Comparison of ENCODE assay signal across 8 mouse cellular contexts in the genomic region with DNA sequence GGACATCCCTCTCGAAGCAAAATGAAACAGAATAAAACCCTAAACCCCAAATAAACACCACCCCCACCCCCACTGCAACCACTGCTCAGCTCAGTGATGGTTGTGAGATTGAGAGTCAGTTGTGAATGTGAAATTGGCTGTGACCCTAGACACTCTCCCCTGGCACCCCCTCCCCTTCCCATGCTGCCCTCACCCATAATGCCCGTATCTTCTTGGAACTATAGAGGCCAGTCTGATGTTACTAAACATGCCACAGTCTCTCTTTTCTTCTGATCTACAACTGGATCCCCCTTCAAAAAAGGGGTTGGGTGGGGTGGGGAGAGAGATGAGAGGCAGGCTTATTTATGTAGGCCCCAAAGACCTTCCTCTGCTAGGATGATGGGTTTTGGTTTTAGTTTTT.
DNase-seq lines count a peak whose midpoint lies in the region; ATAC-seq lines count a peak whose summit lies in the region.

No protein-coding gene starts in this region.

- no peaks in the 10 kb centered on the region for H3K36me3 ChIP-seq in heart, embryonic 10.5 days
- H3K36me3 ChIP-seq in hindbrain, embryonic 12.5 days: no peaks in the 10 kb centered on the region
- no peaks in the 10 kb centered on the region for H3K36me3 ChIP-seq in liver, embryonic 16.5 days (ENCODE audit: control insufficient read depth, insufficient read depth)

- ATAC-seq in hindbrain, embryonic 12.5 days (ENCODE audit: low FRiP score): no peak; the same call in 1 of the 2 replicates
- no peak for ATAC-seq in liver, embryonic 16.5 days (ENCODE audit: low read depth)

- H3K4me3 ChIP-seq in heart, embryonic 10.5 days: peak overlapping the region; percentile 19; the same call in 1 of the 2 replicates
- no peak overlapping the region for H3K4me3 ChIP-seq in brown adipose tissue, adult 24 weeks (ENCODE audit: insufficient read depth, low read depth, low read length)
- 0 out of 2 replicates have a peak overlapping the region, but pooled peaks have one; percentile 1 for H3K4me3 ChIP-seq in hindbrain, embryonic 12.5 days
- H3K4me3 ChIP-seq in liver, embryonic 16.5 days (ENCODE audit: low read depth, low read length): no peak overlapping the region

- H3K9me3 ChIP-seq in heart, embryonic 10.5 days: no peaks in the 10 kb centered on the region
- H3K9me3 ChIP-seq in hindbrain, embryonic 12.5 days (replicated peaks): no peaks in the 10 kb centered on the region
- H3K9me3 ChIP-seq in liver, embryonic 16.5 days (replicated peaks; ENCODE audit: control insufficient read depth, low read length): no peaks in the 10 kb centered on the region

- WGBS in heart, embryonic 10.5 days: 54% methylated on average over 2 of the region's 2 CpGs
- WGBS in hindbrain, embryonic 12.5 days: 13% methylated on average over 2 of the region's 2 CpGs
- 59% methylated on average over 2 of the region's 2 CpGs for WGBS in liver, embryonic 16.5 days (ENCODE audit: insufficient replicate concordance)

- H3K4me1 ChIP-seq in heart, embryonic 10.5 days: peaks cover 72% of the 10 kb centered on the region
- peaks cover 9% of the 10 kb centered on the region; the same call in 1 of the 2 replicates for H3K4me1 ChIP-seq in brown adipose tissue, adult 24 weeks (ENCODE audit: control insufficient read depth, insufficient read depth, insufficient read length, low read length)
- H3K4me1 ChIP-seq in hindbrain, embryonic 12.5 days: peaks cover 83% of the 10 kb centered on the region
- peaks cover 10% of the 10 kb centered on the region for H3K4me1 ChIP-seq in liver, embryonic 16.5 days (ENCODE audit: control insufficient read depth, low read depth, low read length)

- H3K9ac ChIP-seq in hindbrain, embryonic 12.5 days: peak overlapping the region; percentile 100
- no peak overlapping the region for H3K9ac ChIP-seq in liver, embryonic 16.5 days (ENCODE audit: low read depth, low read length)

- H3K27ac ChIP-seq in heart, embryonic 10.5 days: peak overlapping the region; percentile 77
- peak overlapping the region; percentile 37; the same call in 1 of the 2 replicates for H3K27ac ChIP-seq in brown adipose tissue, adult 24 weeks (replicated peaks; ENCODE audit: low read depth, low read length)
- peak overlapping the region; percentile 100 for H3K27ac ChIP-seq in hindbrain, embryonic 12.5 days
- 0 out of 2 replicates have a peak overlapping the region, but pooled peaks have one; percentile 18 for H3K27ac ChIP-seq in liver, embryonic 16.5 days (ENCODE audit: low read length)

- H3K4me2 ChIP-seq in hindbrain, embryonic 12.5 days (replicated peaks): peak overlapping the region; percentile 96
- no peak overlapping the region for H3K4me2 ChIP-seq in liver, embryonic 16.5 days (ENCODE audit: low read depth, low read length)

- no peaks in the 10 kb centered on the region for H3K27me3 ChIP-seq in heart, embryonic 10.5 days (ENCODE audit: insufficient read depth, poor library complexity, severe bottlenecking)
- no peaks in the 10 kb centered on the region for H3K27me3 ChIP-seq in hindbrain, embryonic 12.5 days
- H3K27me3 ChIP-seq in liver, embryonic 16.5 days (ENCODE audit: control insufficient read depth, insufficient read depth, low read depth, low read length): peaks cover 32% of the 10 kb centered on the region

- intact Hi-C loops in heart, postnatal 14 days (cut with DNase I): no loop called here

- no peak for DNase-seq in heart, embryonic 10.5 days (ENCODE audit: low spot score)
- no peak for DNase-seq in heart, postnatal 14 days
- DNase-seq in right cerebral cortex, adult 18-20 months: no peak
- no peak for DNase-seq in adrenal gland, postnatal 25 days
- no peak for DNase-seq in embryo, embryonic 10.5 days (ENCODE audit: low spot score)

Comparison
In these comparisons a context has a peak if more than half of its experiments do, and no peak if none do; other contexts are left out.
1. H3K27ac ChIP-seq: peak in every context shown above with its lines; median percentile 100 in hindbrain, embryonic 12.5 days; 77 in heart, embryonic 10.5 days; 37 in brown adipose tissue, adult 24 weeks; 18 in liver, embryonic 16.5 days.
2. H3K4me3 ChIP-seq: peak in heart, embryonic 10.5 days (single experiment) and hindbrain, embryonic 12.5 days (single experiment); none in brown adipose tissue, adult 24 weeks (single experiment) and liver, embryonic 16.5 days (single experiment).